Mouse (Mus musculus) liver, embryonic 12.5 days (tissue): Measurements from ENCODE around the gene Tmem144. TPM values are rescaled to one million over a fixed set of nuclear protein-coding genes. Genes with fewer than 3 reads are reported as not detected.
"Not testable (repeated sequence)": the region's sequence is repeated elsewhere in the genome, so short reads cannot be mapped to it uniquely, and the experiment has no call there.

Experiments used
- ATAC-seq: fragments of 200-750 bp; cut with Nextera tagmentation; 2 replicates; pipeline ENCODE4 v1.8.0; 2017; ENCODE audit warnings: moderate number of reproducible peaks, mild to moderate bottlenecking, moderate library complexity
- H3K27ac ChIP-seq: fragments of 300-500 bp; sonication (generic); 2 replicates; pipeline ENCODE4 v1.5.1; 2016; ENCODE audit warnings: mild to moderate bottlenecking
- H3K27me3 ChIP-seq: fragments of 300-500 bp; sonication (generic); replicated peaks from 2 replicates; pipeline ENCODE4 v1.6.1; 2016; ENCODE audit warnings: mild to moderate bottlenecking, moderate library complexity
- H3K36me3 ChIP-seq: fragments of 300-500 bp; sonication (generic); 2 replicates; pipeline ENCODE4 v1.6.1; 2016; ENCODE audit warnings: mild to moderate bottlenecking, moderate library complexity
- H3K4me1 ChIP-seq: fragments of 300-500 bp; sonication (generic); 2 replicates; pipeline ENCODE4 v1.6.1; 2016
- H3K4me2 ChIP-seq: fragments of 300-500 bp; sonication (generic); 2 replicates; pipeline ENCODE4 v1.6.1; 2016; ENCODE audit warnings: mild to moderate bottlenecking, moderate library complexity
- H3K4me3 ChIP-seq: fragments of 300-500 bp; sonication (generic); 2 replicates; pipeline ENCODE4 v1.5.1; 2016; ENCODE audit warnings: mild to moderate bottlenecking, moderate library complexity
- H3K9ac ChIP-seq: fragments of 300-500 bp; sonication (generic); 2 replicates; pipeline ENCODE4 v1.6.1; 2016; ENCODE audit warnings: mild to moderate bottlenecking, moderate library complexity
- H3K9me3 ChIP-seq: fragments of 300-500 bp; sonication (generic); replicated peaks from 2 replicates; pipeline ENCODE4 v1.6.1; 2016; ENCODE audit warnings: mild to moderate bottlenecking, moderate library complexity
- WGBS: fragments of 180-500 bp; shearing (Covaris S2); methylation state at CpG from one replicate; pipeline ENCODE4 v1.1.7; 2016; ENCODE audit not compliant: insufficient replicate concordance; 5-methylcytosine and 5-hydroxymethylcytosine counted together
- polyA plus RNA-seq: library from polyadenylated mRNA; unstranded; fragments of >200 nt; fragmentation: Nextera tagmentation; extraction: Ambion mirVana; gene quantifications from 2 replicates; pipeline ENCODE4 v1.2.1, GENCODE M21; 2016

Tmem144 gene
- polyA plus RNA-seq, 1 experiment from 2014 or later, result 2.2 TPM

- Histone ChIP-seq H3K9me3 (no peaks in the 10 kb centered on the region), H3K27ac (no peak overlapping the region), H3K4me1 (no peaks in the 10 kb centered on the region), H3K9ac (no peak overlapping the region), H3K4me3 (no peak overlapping the region), H3K4me2 (no peak overlapping the region), H3K27me3 (no peaks in the 10 kb centered on the region), H3K36me3 (no peaks in the 10 kb centered on the region)
- ATAC-seq, result no peak
- 78% methylated on average over 16 of the region's 16 CpGs for WGBS
Measured at GRCm38 (mm10) chr3:79821131-79821530, 31.4 kb downstream of the Tmem144 start.

- no peaks in the 10 kb centered on the region; the same call in 1 of the 2 replicates for H3K36me3 ChIP-seq
- no peaks in the 10 kb centered on the region for H3K9me3 ChIP-seq
- no peak overlapping the region for H3K4me2 ChIP-seq
- 73% methylated on average over 14 of the region's 14 CpGs for WGBS
- H3K27ac ChIP-seq, result no peak overlapping the region
- H3K27me3 ChIP-seq, result no peaks in the 10 kb centered on the region
- H3K4me3 ChIP-seq, result no peak overlapping the region
- no peak overlapping the region for H3K9ac ChIP-seq
- no peaks in the 10 kb centered on the region for H3K4me1 ChIP-seq
- ATAC-seq, result no peak
Measured at GRCm38 (mm10) chr3:79818202-79818995, 34.2 kb downstream of the Tmem144 start.

GRCm38 (mm10) chr3:79816229-79816628 is 36.3 kb downstream of the Tmem144 start:
- no peaks in the 10 kb centered on the region; the same call in 1 of the 2 replicates for H3K36me3 ChIP-seq
- H3K27ac ChIP-seq, result no peak overlapping the region
- 0 out of 2 replicates have a peak, but pooled peaks cover 6% of the 10 kb centered on the region for H3K4me1 ChIP-seq
- no peak for ATAC-seq
- no peak overlapping the region for H3K4me3 ChIP-seq
- no peaks in the 10 kb centered on the region for H3K9me3 ChIP-seq
- H3K4me2 ChIP-seq, result no peak overlapping the region
- H3K9ac ChIP-seq, result no peak overlapping the region
- no peaks in the 10 kb centered on the region for H3K27me3 ChIP-seq
- WGBS, result 72% methylated on average over 4 of the region's 4 CpGs

GRCm38 (mm10) chr3:79813814-79814490 is 38.6 kb downstream of the Tmem144 start:
- H3K27ac ChIP-seq, result no peak overlapping the region
- peak; percentile 35; the same call in 1 of the 2 replicates for ATAC-seq
- H3K27me3 ChIP-seq, result no peaks in the 10 kb centered on the region
- 30% methylated on average over 19 of the region's 19 CpGs for WGBS
- no peak overlapping the region for H3K4me3 ChIP-seq
- H3K9me3 ChIP-seq, result no peaks in the 10 kb centered on the region
- H3K4me2 ChIP-seq, result no peak overlapping the region
- no peak overlapping the region for H3K9ac ChIP-seq
- H3K4me1 ChIP-seq, result 0 out of 2 replicates have a peak, but pooled peaks cover 6% of the 10 kb centered on the region
- H3K36me3 ChIP-seq, result no peaks in the 10 kb centered on the region; the same call in 1 of the 2 replicates

- Histone ChIP-seq H3K9ac (no peak overlapping the region), H3K27ac (no peak overlapping the region), H3K4me3 (no peak overlapping the region), H3K4me1 (0 out of 2 replicates have a peak, but pooled peaks cover 6% of the 10 kb centered on the region), H3K4me2 (no peak overlapping the region), H3K36me3 (no peaks in the 10 kb centered on the region; the same call in 1 of the 2 replicates), H3K27me3 (no peaks in the 10 kb centered on the region), H3K9me3 (no peaks in the 10 kb centered on the region)
- 25% methylated on average over 2 of the region's 2 CpGs for WGBS
- peak; percentile 70 for ATAC-seq
Measured at GRCm38 (mm10) chr3:79812042-79812441, 40.5 kb downstream of the Tmem144 start.

GRCm38 (mm10) chr3:79811632-79812031 is 40.9 kb downstream of the Tmem144 start:
- 32% methylated on average over 3 of the region's 3 CpGs for WGBS

GRCm38 (mm10) chr3:79810563-79810962 is 42.0 kb downstream of the Tmem144 start:
- WGBS, result 43% methylated on average over 6 of the region's 6 CpGs
- no peak for ATAC-seq
- Histone ChIP-seq H3K4me3 (no peak overlapping the region), H3K9ac (no peak overlapping the region), H3K27ac (no peak overlapping the region), H3K27me3 (no peaks in the 10 kb centered on the region), H3K36me3 (no peaks in the 10 kb centered on the region), H3K4me1 (0 out of 2 replicates have a peak, but pooled peaks cover 6% of the 10 kb centered on the region), H3K9me3 (no peaks in the 10 kb centered on the region), H3K4me2 (no peak overlapping the region)

More at GRCm38 (mm10) chr3:79811632-79812031, 40.9 kb downstream of the Tmem144 start:
- no peak overlapping the region for H3K27ac ChIP-seq
- 0 out of 2 replicates have a peak, but pooled peaks cover 6% of the 10 kb centered on the region for H3K4me1 ChIP-seq
- no peaks in the 10 kb centered on the region for H3K27me3 ChIP-seq
- H3K9me3 ChIP-seq, result no peaks in the 10 kb centered on the region
- H3K36me3 ChIP-seq, result no peaks in the 10 kb centered on the region; the same call in 1 of the 2 replicates
- no peak overlapping the region for H3K9ac ChIP-seq
- no peak overlapping the region for H3K4me2 ChIP-seq
- H3K4me3 ChIP-seq, result no peak overlapping the region
- ATAC-seq, result no peak

GRCm38 (mm10) chr3:79809180-79809567 is 43.4 kb downstream of the Tmem144 start:
- Histone ChIP-seq H3K4me1 (0 out of 2 replicates have a peak, but pooled peaks cover 6% of the 10 kb centered on the region), H3K4me3 (no peak overlapping the region), H3K4me2 (no peak overlapping the region), H3K36me3 (no peaks in the 10 kb centered on the region), H3K9me3 (no peaks in the 10 kb centered on the region), H3K27me3 (no peaks in the 10 kb centered on the region), H3K9ac (no peak overlapping the region), H3K27ac (no peak overlapping the region)
- 11% methylated on average over 4 of the region's 4 CpGs for WGBS
- 0 out of 2 replicates have a peak, but pooled peaks have one; percentile 32 for ATAC-seq

- Histone ChIP-seq H3K9me3 (no peaks in the 10 kb centered on the region), H3K4me1 (0 out of 2 replicates have a peak, but pooled peaks cover 6% of the 10 kb centered on the region), H3K27me3 (no peaks in the 10 kb centered on the region), H3K36me3 (no peaks in the 10 kb centered on the region), H3K9ac (no peak overlapping the region), H3K4me3 (no peak overlapping the region), H3K27ac (no peak overlapping the region), H3K4me2 (no peak overlapping the region)
- ATAC-seq, result no peak
- WGBS, result 68% methylated on average over 9 of the region's 9 CpGs
Measured at GRCm38 (mm10) chr3:79808530-79809179, 43.9 kb downstream of the Tmem144 start.

- H3K4me2 ChIP-seq, H3K36me3 ChIP-seq, H3K27ac ChIP-seq, ATAC-seq, H3K4me3 ChIP-seq, H3K27me3 ChIP-seq, H3K4me1 ChIP-seq, H3K9me3 ChIP-seq, H3K9ac ChIP-seq: not testable (repeated sequence)
- 63% methylated on average over 7 of the region's 7 CpGs for WGBS
Measured at GRCm38 (mm10) chr3:79800761-79801160, 51.8 kb downstream of the Tmem144 start.

GRCm38 (mm10) chr3:79792307-79792706 is 60.3 kb downstream of the Tmem144 start:
- Histone ChIP-seq H3K4me2 (no peak overlapping the region), H3K27me3 (peaks cover 10% of the 10 kb centered on the region; the same call in 1 of the 2 replicates), H3K4me1 (no peaks in the 10 kb centered on the region), H3K36me3 (no peaks in the 10 kb centered on the region), H3K27ac (no peak overlapping the region), H3K9me3 (no peaks in the 10 kb centered on the region), H3K9ac (no peak overlapping the region), H3K4me3 (no peak overlapping the region)
- ATAC-seq, result no peak
- WGBS, result 71% methylated on average over 6 of the region's 6 CpGs
